Mouse (Mus musculus): ENCODE measurements around the gene Ctc1.

- no peak for TF ChIP-seq CTCF (IDR thresholded peaks at IDR 0.05; ENCODE audit: control insufficient read depth, insufficient read depth, low read length)
- no peak for TF ChIP-seq POLR2A (IDR thresholded peaks at IDR 0.05; ENCODE audit: borderline replicate concordance, control insufficient read depth, low read depth, low read length)
These were observed 18.6 kb upstream of the Ctc1 start for GRCm38 (mm10) chr11:68997080-68997479.
